In the genomic region with DNA sequence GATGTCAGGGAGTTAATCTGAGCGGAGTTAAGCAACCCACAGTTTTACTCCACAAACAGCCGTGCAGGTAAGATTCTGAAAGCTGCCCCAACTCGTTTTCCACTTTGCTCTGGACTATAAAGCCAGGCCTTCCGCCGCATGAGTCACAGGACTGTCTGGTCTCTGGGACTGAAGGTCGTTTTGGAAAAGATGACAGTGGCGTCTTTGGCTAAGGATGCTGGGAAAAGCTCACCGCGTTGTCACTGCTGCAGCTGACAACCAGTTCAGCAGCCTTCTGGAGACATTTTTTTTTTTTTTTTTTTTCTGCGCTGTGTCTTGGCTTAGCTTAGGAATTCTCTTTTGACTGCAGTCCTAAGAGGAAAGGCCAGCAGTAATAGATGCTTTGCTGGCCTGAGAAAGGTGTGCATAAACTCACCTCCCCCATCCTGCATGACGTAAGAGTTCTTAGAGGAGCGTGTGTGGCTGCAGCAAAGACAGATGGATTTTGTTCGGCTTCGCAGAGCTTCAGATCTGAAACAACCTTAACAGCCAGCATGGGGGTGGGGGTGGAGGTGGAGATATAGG, we compare ENCODE assay signal across 7 mouse cellular contexts. TPM values are rescaled to one million over a fixed set of nuclear protein-coding genes. Genes with fewer than 3 reads are reported as not detected.
DNase-seq lines count a peak whose midpoint lies in the region; ATAC-seq and TF ChIP-seq lines count a peak whose summit lies in the region.

No protein-coding gene starts in this region.

- no peaks in the 10 kb centered on the region for H3K9me3 ChIP-seq in midbrain, embryonic 11.5 days (ENCODE audit: control insufficient read depth, low read length)
- H3K9me3 ChIP-seq in midbrain, embryonic 10.5 days (replicated peaks) = no peaks in the 10 kb centered on the region
- no peaks in the 10 kb centered on the region for H3K9me3 ChIP-seq in intestine, embryonic 16.5 days (ENCODE audit: control insufficient read depth, low read length)

- ATAC-seq in midbrain, embryonic 11.5 days (ENCODE audit: low FRiP score) = no peak
- ATAC-seq in intestine, embryonic 16.5 days = peak; percentile 85
- ATAC-seq in monocyte, adult 5-6 weeks (replicated peaks; ENCODE audit: insufficient number of reproducible peaks, low FRiP score, low TSS enrichment, poor library complexity, severe bottlenecking) = no peak

- TF ChIP-seq POLR2A in embryonic fibroblast, embryonic 13.5 days (IDR thresholded peaks at IDR 0.05; ENCODE audit: low read depth, low read length) = peak; percentile 34; the same call in 1 of the 2 replicates

- H3K4me3 ChIP-seq in midbrain, embryonic 11.5 days (ENCODE audit: low read depth, low read length) = no peak overlapping the region
- no peak overlapping the region for H3K4me3 ChIP-seq in midbrain, embryonic 10.5 days
- H3K4me3 ChIP-seq in embryonic fibroblast, embryonic 13.5 days (ENCODE audit: insufficient read depth, low read length) = no peak overlapping the region
- H3K4me3 ChIP-seq in intestine, embryonic 16.5 days (ENCODE audit: low read length) = no peak overlapping the region

- H3K9ac ChIP-seq in midbrain, embryonic 11.5 days (ENCODE audit: low read length) = no peak overlapping the region
- peak overlapping the region; percentile 51 for H3K9ac ChIP-seq in intestine, embryonic 16.5 days (ENCODE audit: low read depth, low read length)

- 62% methylated on average over 14 of the region's 14 CpGs for WGBS in midbrain, embryonic 11.5 days
- WGBS in midbrain, embryonic 10.5 days = 67% methylated on average over 14 of the region's 14 CpGs
- 22% methylated on average over 14 of the region's 14 CpGs for WGBS in intestine, embryonic 16.5 days

- no peak overlapping the region for H3K27ac ChIP-seq in midbrain, embryonic 11.5 days (ENCODE audit: low read depth, low read length)
- H3K27ac ChIP-seq in midbrain, embryonic 10.5 days (replicated peaks) = no peak overlapping the region
- H3K27ac ChIP-seq in embryonic fibroblast, embryonic 13.5 days (ENCODE audit: insufficient read depth, low read length) = peak overlapping the region; percentile 87
- peak overlapping the region; percentile 99 for H3K27ac ChIP-seq in intestine, embryonic 16.5 days (ENCODE audit: low read length)

- no peaks in the 10 kb centered on the region for H3K36me3 ChIP-seq in midbrain, embryonic 11.5 days (ENCODE audit: control insufficient read depth, insufficient read depth, low read length)
- no peaks in the 10 kb centered on the region for H3K36me3 ChIP-seq in midbrain, embryonic 10.5 days
- H3K36me3 ChIP-seq in intestine, embryonic 16.5 days (ENCODE audit: control insufficient read depth, insufficient read depth, low read length) = no peaks in the 10 kb centered on the region

- no peak for TF ChIP-seq CTCF in embryonic fibroblast, embryonic 13.5 days (IDR thresholded peaks at IDR 0.05; ENCODE audit: borderline replicate concordance, insufficient read depth, low read length)

- DNase-seq in midbrain, embryonic 11.5 days (ENCODE audit: low spot score, missing footprints) = peak; percentile 62
- DNase-seq in midbrain, embryonic 10.5 days (ENCODE audit: low spot score) = no peak
- peak; percentile 87 for DNase-seq in adrenal gland, adult 2 months
- DNase-seq in lung, postnatal 14 days = peak; percentile 35

- H3K4me1 ChIP-seq in midbrain, embryonic 11.5 days (ENCODE audit: control insufficient read depth, insufficient read depth, low read length) = peaks cover 12% of the 10 kb centered on the region
- peaks cover 28% of the 10 kb centered on the region for H3K4me1 ChIP-seq in midbrain, embryonic 10.5 days
- H3K4me1 ChIP-seq in embryonic fibroblast, embryonic 13.5 days (ENCODE audit: control insufficient read depth, insufficient read depth, low read length) = peaks cover 18% of the 10 kb centered on the region
- peaks cover 39% of the 10 kb centered on the region for H3K4me1 ChIP-seq in intestine, embryonic 16.5 days (ENCODE audit: control insufficient read depth, insufficient read depth, low read length)

- H3K27me3 ChIP-seq in midbrain, embryonic 11.5 days (ENCODE audit: control insufficient read depth, insufficient read depth, low read length) = no peaks in the 10 kb centered on the region
- peaks cover 18% of the 10 kb centered on the region for H3K27me3 ChIP-seq in midbrain, embryonic 10.5 days (ENCODE audit: low read depth, poor library complexity, severe bottlenecking)
- no peaks in the 10 kb centered on the region for H3K27me3 ChIP-seq in intestine, embryonic 16.5 days (replicated peaks; ENCODE audit: control insufficient read depth, insufficient read depth, low read length)

- no peak overlapping the region for H3K4me2 ChIP-seq in midbrain, embryonic 11.5 days
- H3K4me2 ChIP-seq in intestine, embryonic 16.5 days (ENCODE audit: low read depth, low read length) = peak overlapping the region; percentile 50

RNA-seq across cellular contexts. Expression of a gene that starts 47.7 kb away (rescaled TPM):
- polyA plus RNA-seq in midbrain, embryonic 11.5 days (2014; fragmentation: Nextera tagmentation; extraction: Ambion mirVana) = 41.7 and 42.6 TPM in 2 replicates
- 39.6 and 48.3 TPM in 2 replicates for polyA plus RNA-seq in midbrain, embryonic 10.5 days (2016; fragmentation: Nextera tagmentation; extraction: Ambion mirVana)
- 10 to 100 TPM; 28.3 to 45.9 TPM for total RNA-seq in adrenal gland, adult 2 months (2021)
- polyA plus RNA-seq in adrenal gland, adult 2 months (2012; rRNA removed) = 11.1 and 12.9 TPM in 2 replicates
- polyA plus RNA-seq in embryonic fibroblast, embryonic 13.5 days (2011; ENCODE audit: insufficient read length, low read depth, missing spikeins) = 45.2 and 51.4 TPM in 2 replicates
- polyA plus RNA-seq in intestine, embryonic 16.5 days (2015; fragmentation: Nextera tagmentation; extraction: Ambion mirVana) = 40.1 and 41.1 TPM in 2 replicates
- total RNA-seq in monocyte, adult 5-6 weeks (2017) = 241 to 361 TPM (median 252 TPM) in 3 replicates

Comparison
In these comparisons a context has a peak if more than half of its experiments do, and no peak if none do; other contexts are left out.
1. H3K27ac ChIP-seq: peak in embryonic fibroblast, embryonic 13.5 days (single experiment) and intestine, embryonic 16.5 days (single experiment); none in midbrain, embryonic 11.5 days (single experiment) and midbrain, embryonic 10.5 days (single experiment).